Mouse (Mus musculus): Measurements from ENCODE around the gene Gpr160.

GRCm38 (mm10) chr3:30860705-30861104 is 5.0 kb downstream of the Gpr160 start:
- TF ChIP-seq GATA1 (IDR thresholded peaks at IDR 0.05; ENCODE audit: borderline replicate concordance, low read length) = no peak
- no peak for TF ChIP-seq FLI1 (IDR thresholded peaks at IDR 0.05; ENCODE audit: low read length)
